Mouse (Mus musculus): ENCODE data around the gene Cbr3. TPM values are rescaled to one million over a fixed set of nuclear protein-coding genes. Genes with fewer than 3 reads are reported as not detected.
"Not testable (repeated sequence)": the region's sequence is repeated elsewhere in the genome, so short reads cannot be mapped to it uniquely, and the experiment has no call there.

The Cbr3 gene
- total RNA-seq (2022): 10 to 100 TPM; 16.9 to 19.0 (median 17.5) TPM

- DNase-seq (ENCODE audit: low spot score in 2 of 2): peak; percentile 64 to 73
Measured at GRCm38 (mm10) chr16:93682689-93683507, at the start of gene Cbr3. Gene Cbr3 (plus strand): TSS chr16:93683215.

GRCm38 (mm10) chr16:93644006-93644405 is 39.0 kb upstream of the Cbr3 start:
- DNase-seq (ENCODE audit: low spot score in 2 of 2): no peak

GRCm38 (mm10) chr16:93648441-93649183 is 34.4 kb upstream of the Cbr3 start:
- DNase-seq (ENCODE audit: low spot score in 2 of 2): no peak

GRCm38 (mm10) chr16:93667976-93668375 is 15.0 kb upstream of the Cbr3 start:
- no peak for DNase-seq (ENCODE audit: low spot score in 2 of 2)

GRCm38 (mm10) chr16:93669521-93669920 is 13.5 kb upstream of the Cbr3 start:
- DNase-seq (ENCODE audit: low spot score in 2 of 2): no peak

- DNase-seq (ENCODE audit: low spot score in 2 of 2): not testable (repeated sequence)
Measured at GRCm38 (mm10) chr16:93670466-93670865, 12.5 kb upstream of the Cbr3 start.

GRCm38 (mm10) chr16:93671064-93671463 is 12.0 kb upstream of the Cbr3 start:
- DNase-seq (ENCODE audit: low spot score in 2 of 2): no peak

- DNase-seq (ENCODE audit: low spot score in 2 of 2): no peak
Measured at GRCm38 (mm10) chr16:93676376-93676775, 6.6 kb upstream of the Cbr3 start.

- no peak for DNase-seq (ENCODE audit: low spot score in 2 of 2)
Measured at GRCm38 (mm10) chr16:93678206-93678605, 4.8 kb upstream of the Cbr3 start.

GRCm38 (mm10) chr16:93679165-93679564 is 3.9 kb upstream of the Cbr3 start:
- DNase-seq (ENCODE audit: low spot score in 2 of 2): no peak

- DNase-seq (ENCODE audit: low spot score in 2 of 2): no peak
Measured at GRCm38 (mm10) chr16:93682156-93682688, 793 bp upstream of the Cbr3 start.

- DNase-seq (ENCODE audit: low spot score in 2 of 2): no peak
Measured at GRCm38 (mm10) chr16:93683508-93684236, 657 bp downstream of the Cbr3 start.

- DNase-seq (ENCODE audit: low spot score in 2 of 2): no peak
Measured at GRCm38 (mm10) chr16:93684441-93684840, 1.4 kb downstream of the Cbr3 start.

GRCm38 (mm10) chr16:93685783-93686182 is 2.8 kb downstream of the Cbr3 start:
- not testable (repeated sequence) for DNase-seq (ENCODE audit: low spot score in 2 of 2)

- DNase-seq (ENCODE audit: low spot score in 2 of 2): no peak
Measured at GRCm38 (mm10) chr16:93686421-93686820, 3.4 kb downstream of the Cbr3 start.

- no peak for DNase-seq (ENCODE audit: low spot score in 2 of 2)
Measured at GRCm38 (mm10) chr16:93686945-93687344, 3.9 kb downstream of the Cbr3 start.

GRCm38 (mm10) chr16:93691206-93691841 is 8.3 kb downstream of the Cbr3 start:
- no peak for DNase-seq (ENCODE audit: low spot score in 2 of 2)

- no peak for DNase-seq (ENCODE audit: low spot score in 2 of 2)
Measured at GRCm38 (mm10) chr16:93692744-93693143, 9.7 kb downstream of the Cbr3 start.

- DNase-seq (ENCODE audit: low spot score in 2 of 2): no peak
Measured at GRCm38 (mm10) chr16:93707116-93707515, 24.1 kb downstream of the Cbr3 start.

GRCm38 (mm10) chr16:93709217-93709616 is 26.2 kb downstream of the Cbr3 start:
- no peak for DNase-seq (ENCODE audit: low spot score in 2 of 2)

- peak; percentile 79 to 80 for DNase-seq (ENCODE audit: low spot score in 2 of 2)
Measured at GRCm38 (mm10) chr16:93710924-93711323, 27.9 kb downstream of the Cbr3 start.

All from layer of hippocampus, adult 8-10 months (tissue).